Mouse (Mus musculus) urinary bladder, postnatal 36 days (tissue): Measurements from ENCODE around the gene Panx2.

ENCODE experiments used
- DNase-seq, 2 experiments: peaks; one replicate each; pipeline ENCODE4 v3.0.0; 2022; ENCODE audit warnings: low spot score in 2 of 2, mixed read lengths in 1 of 2

Panx2 gene

GRCm38 (mm10) chr15:89059161-89059931, at the start of gene Panx2:
Panx2 (plus strand) TSS chr15:89059734.
- no peak for DNase-seq

- DNase-seq = no peak
These were observed 42.8 kb upstream of the Panx2 start for GRCm38 (mm10) chr15:89016722-89017121.

GRCm38 (mm10) chr15:89020085-89020484, 39.4 kb upstream of the Panx2 start:
- no peak for DNase-seq

- no peak for DNase-seq
These were observed 39.0 kb upstream of the Panx2 start for GRCm38 (mm10) chr15:89020492-89020891.

- no peak for DNase-seq
These were observed 15.2 kb upstream of the Panx2 start for GRCm38 (mm10) chr15:89044381-89044780.

GRCm38 (mm10) chr15:89046356-89046755, 13.2 kb upstream of the Panx2 start:
- no peak for DNase-seq

- no peak for DNase-seq
These were observed 4.9 kb upstream of the Panx2 start for GRCm38 (mm10) chr15:89054666-89055065.

- no peak for DNase-seq
These were observed 798 bp upstream of the Panx2 start for GRCm38 (mm10) chr15:89058736-89059135.

GRCm38 (mm10) chr15:89060032-89060681, 623 bp downstream of the Panx2 start:
- no peak for DNase-seq

- no peak for DNase-seq
These were observed 1.4 kb downstream of the Panx2 start for GRCm38 (mm10) chr15:89060811-89061460.

GRCm38 (mm10) chr15:89061761-89062517, 2.4 kb downstream of the Panx2 start:
- no peak for DNase-seq

- no peak for DNase-seq
These were observed 3.0 kb downstream of the Panx2 start for GRCm38 (mm10) chr15:89062518-89062910.

GRCm38 (mm10) chr15:89063001-89063400, 3.5 kb downstream of the Panx2 start:
- no peak for DNase-seq

GRCm38 (mm10) chr15:89063536-89063935, 4.0 kb downstream of the Panx2 start:
- no peak for DNase-seq

GRCm38 (mm10) chr15:89064891-89065290, 5.4 kb downstream of the Panx2 start:
- DNase-seq = no peak

- no peak for DNase-seq
These were observed 8.1 kb downstream of the Panx2 start for GRCm38 (mm10) chr15:89067609-89068008.

GRCm38 (mm10) chr15:89068226-89068625, 8.7 kb downstream of the Panx2 start:
- DNase-seq = no peak

- no peak for DNase-seq
These were observed 9.9 kb downstream of the Panx2 start for GRCm38 (mm10) chr15:89069336-89069840.

- DNase-seq = no peak
These were observed 11.1 kb downstream of the Panx2 start for GRCm38 (mm10) chr15:89070606-89071005.

- DNase-seq = no peak
These were observed 14.6 kb downstream of the Panx2 start for GRCm38 (mm10) chr15:89073993-89074603.
